Mouse (Mus musculus) CH12.LX (cell line): Measurements from ENCODE around the gene Fibp. TPM values are rescaled to one million over a fixed set of nuclear protein-coding genes. Genes with fewer than 3 reads are reported as not detected.

ENCODE experiments used
- DNase-seq: peaks from one replicate; pipeline ENCODE4 v3.0.0-alpha.2; 2013; ENCODE audit errors: extremely low read depth
- H3K27ac ChIP-seq: 2 replicates; pipeline ENCODE4 v1.5.1; 2012; ENCODE audit warnings: low read depth, mild to moderate bottlenecking, control low read depth, moderate library complexity; ENCODE audit not compliant: insufficient read depth
- H3K27me3 ChIP-seq: replicated peaks from 2 replicates; pipeline ENCODE3; 2012; ENCODE audit warnings: inconsistent platforms
- H3K36me3 ChIP-seq, 2 experiments: replicated peaks in 1 of 2; 2 replicates each; pipeline versions ENCODE3 to v1.6.1; 2012; ENCODE audit warnings: inconsistent platforms in 1 of 2, low read length in 1 of 2, mild to moderate bottlenecking in 1 of 2, mixed read lengths in 1 of 2, moderate library complexity in 1 of 2; ENCODE audit not compliant: control insufficient read depth in 1 of 2, insufficient read depth in 1 of 2
- H3K4me1 ChIP-seq, 2 experiments: 2 replicates each; pipeline ENCODE4 v1.6.1; 2012; ENCODE audit warnings: inconsistent platforms in 1 of 2, moderate library complexity in 1 of 2; ENCODE audit not compliant: insufficient read depth in 2 of 2, control insufficient read depth in 1 of 2
- H3K4me2 ChIP-seq: 2 replicates; pipeline ENCODE4 v1.6.1; 2012; ENCODE audit warnings: low read depth, mild to moderate bottlenecking, control low read depth; ENCODE audit not compliant: poor library complexity, insufficient read depth, severe bottlenecking
- H3K4me3 ChIP-seq, 3 experiments: fragments of 150-350 bp in 1 of 3; sonication (generic) in 1 of 3; replicated peaks in 1 of 3; 2 replicates each; pipeline versions ENCODE3 to v1.5.1; 2011 to 2012; ENCODE audit warnings: low read depth in 2 of 3, low read length in 2 of 3, mild to moderate bottlenecking in 2 of 3, moderate library complexity in 2 of 3, control low read depth in 1 of 3, improper control_type of control experiment in 1 of 3, inconsistent platforms in 1 of 3, mixed read lengths in 1 of 3; ENCODE audit not compliant: poor library complexity in 1 of 3
- H3K79me2 ChIP-seq: replicated peaks from 2 replicates; pipeline ENCODE4 v1.6.1; 2012; ENCODE audit warnings: mild to moderate bottlenecking, moderate library complexity; ENCODE audit not compliant: control insufficient read depth, poor library complexity, insufficient read depth, severe bottlenecking; ENCODE audit errors: extremely low read depth
- H3K9ac ChIP-seq: 2 replicates; pipeline ENCODE4 v1.6.1; 2012; ENCODE audit warnings: low read depth, mild to moderate bottlenecking, control low read depth, moderate library complexity; ENCODE audit not compliant: insufficient read depth
- H3K9me3 ChIP-seq: replicated peaks from 2 replicates; pipeline ENCODE3; 2012; ENCODE audit warnings: low read length, inconsistent platforms, mixed read lengths
- CTCF ChIP-seq, 2 experiments: IDR thresholded peaks in 1 of 2; conservative IDR thresholded peaks in 1 of 2; 2 replicates each; pipeline ENCODE4 v1.5.1; 2011 to 2012; ENCODE audit warnings: low read depth in 2 of 2, low read length in 2 of 2, improper control_type of control experiment in 1 of 2, inconsistent platforms in 1 of 2, mild to moderate bottlenecking in 1 of 2, moderate library complexity in 1 of 2
- GABPA ChIP-seq: IDR thresholded peaks from 2 replicates; pipeline ENCODE4 v1.6.1; 2012; ENCODE audit warnings: low read depth, low read length, improper control_type of control experiment, inconsistent platforms; ENCODE audit not compliant: insufficient replicate concordance
- IRF4 ChIP-seq: IDR thresholded peaks from 2 replicates; pipeline ENCODE4 v1.6.1; 2014; ENCODE audit warnings: low read depth, mild to moderate bottlenecking, inconsistent platforms, low read length, improper control_type of control experiment
- JUND ChIP-seq: conservative IDR thresholded peaks from 2 replicates; pipeline ENCODE4 v1.6.1; 2011; ENCODE audit warnings: low read depth, low read length, improper control_type of control experiment
- KAT2A ChIP-seq: IDR thresholded peaks from 2 replicates; pipeline ENCODE4 v1.6.1; 2012; ENCODE audit warnings: low read length, improper control_type of control experiment, inconsistent platforms; ENCODE audit not compliant: insufficient replicate concordance
- MAZ ChIP-seq: IDR thresholded peaks from 2 replicates; pipeline ENCODE4 v1.6.1; 2012; ENCODE audit warnings: low read depth, mild to moderate bottlenecking, inconsistent platforms, low read length, improper control_type of control experiment, moderate library complexity
- NRF1 ChIP-seq: IDR thresholded peaks from 2 replicates; pipeline ENCODE4 v1.6.1; 2014; ENCODE audit warnings: low read depth, mild to moderate bottlenecking, inconsistent platforms, low read length, improper control_type of control experiment, moderate library complexity
- POLR2A ChIP-seq: IDR thresholded peaks from 2 replicates; pipeline ENCODE4 v1.6.1; 2011; ENCODE audit warnings: low read depth, mild to moderate bottlenecking, improper control_type of control experiment, low read length
- POLR2AphosphoS2 ChIP-seq: IDR thresholded peaks from 2 replicates; pipeline ENCODE4 v1.6.1; 2011; ENCODE audit warnings: low read depth, low read length, improper control_type of control experiment
- SMC3 ChIP-seq: IDR thresholded peaks from 2 replicates; pipeline ENCODE4 v1.6.1; 2011; ENCODE audit warnings: low read depth, low read length, improper control_type of control experiment
- ZNF384 ChIP-seq: IDR thresholded peaks from 2 replicates; pipeline ENCODE4 v1.6.1; 2012; ENCODE audit warnings: low read depth, low read length, improper control_type of control experiment, inconsistent platforms
- dilution Hi-C: fragments of 300-500 bp; cut with MboI; formaldehyde crosslinking; loops from 2 replicates; pipeline ENCODE4 v1.14.3; 2020; ENCODE audit warnings: low sequenced_read_pairs; ENCODE audit not compliant: extremely low pct_unique_long_range_greater_than_20kb, extremely low pct_ligation_motif_present
- in situ Hi-C: fragments of 300-500 bp; cut with MboI; formaldehyde crosslinking; loops from 3 replicates; pipeline ENCODE4 v1.14.3; 2019; ENCODE audit warnings: low sequenced_read_pairs, low pct_ligation_motif_present, low pct_unique_long_range_greater_than_20kb, mixed read lengths
- polyA plus RNA-seq: library from polyadenylated mRNA; unstranded; fragments of >175 nt; gene quantifications from 2 replicates; pipeline ENCODE4 v1.2.1, GENCODE M21; 2012; ENCODE audit warnings: low read depth; ENCODE audit not compliant: insufficient read length
- total RNA-seq, 2 experiments: library from RNA; depleted of rRNA; stranded (reverse); fragments of 300-350 nt in 1 of 2; fragments of >200 nt in 1 of 2; gene quantifications; 2 replicates each; pipeline ENCODE4 v1.2.3; 2012 to 2014

The Fibp gene
- total and polyA plus RNA-seq, 3 experiments = 29.1 to 74.9 (median 37.5) TPM

GRCm38 (mm10) chr19:5495353-5496051 lies 35.1 kb downstream of the Fibp start:
- peaks cover 51 to 70% of the 10 kb centered on the region in 2 experiments for H3K36me3 ChIP-seq
- in situ Hi-C loops = no loop called here
- no peaks in the 10 kb centered on the region for H3K9me3 ChIP-seq
- H3K4me2 ChIP-seq = no peak overlapping the region
- no peaks in the 10 kb centered on the region for H3K27me3 ChIP-seq
- no peak for DNase-seq
- no peak overlapping the region for H3K4me3 ChIP-seq
- peaks cover 24% of the 10 kb centered on the region for H3K79me2 ChIP-seq
- TF ChIP-seq NRF1 = no peak
- TF ChIP-seq POLR2AphosphoS2 = peak; percentile 60
- TF ChIP-seq POLR2A = peak; percentile 23
- no peak overlapping the region for H3K27ac ChIP-seq
- peaks cover 4 to 14% of the 10 kb centered on the region in 2 experiments for H3K4me1 ChIP-seq
- dilution Hi-C loops = no loop called here
- H3K9ac ChIP-seq = no peak overlapping the region

DNA sequence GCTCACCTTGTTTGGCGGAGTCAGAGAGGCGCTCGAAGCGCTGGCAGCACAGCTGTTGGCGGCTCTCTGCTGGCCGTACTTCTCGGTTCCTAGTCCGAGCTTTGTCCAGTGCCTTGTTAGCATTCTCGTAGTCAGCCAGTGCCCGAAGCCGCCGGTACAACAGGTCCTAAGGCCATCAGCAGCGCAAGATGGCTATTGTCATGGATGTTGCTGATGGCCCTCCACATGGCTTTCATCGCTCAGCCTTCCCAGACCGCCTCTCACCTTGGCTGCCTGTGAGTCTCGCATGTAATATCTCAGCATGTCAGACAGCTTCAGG lies 35.6 kb downstream of the Fibp start:
- Histone ChIP-seq H3K27ac (no peak overlapping the region), H3K9me3 (no peaks in the 10 kb centered on the region)
- in situ Hi-C loops = no loop called here
- no peak for TF ChIP-seq JUND
- peak; percentile 36; the same call in 1 of the 2 replicates for TF ChIP-seq POLR2AphosphoS2
- TF ChIP-seq, all 38 proteins: peak for 1
- Histone ChIP-seq H3K36me3 (peaks cover 51 to 73% of the 10 kb centered on the region in 2 experiments), H3K4me2 (no peak overlapping the region), H3K27me3 (no peaks in the 10 kb centered on the region), H3K4me3 (no peak overlapping the region), H3K4me1 (peaks cover 4 to 14% of the 10 kb centered on the region in 2 experiments), H3K9ac (no peak overlapping the region), H3K79me2 (peaks cover 24% of the 10 kb centered on the region)
- dilution Hi-C loops = no loop called here
- no peak for DNase-seq

- DNase-seq = no peak
- Histone ChIP-seq H3K27ac (no peak overlapping the region), H3K36me3 (peaks cover 27 to 59% of the 10 kb centered on the region in 2 experiments), H3K4me3 (no peak overlapping the region), H3K27me3 (no peaks in the 10 kb centered on the region), H3K4me1 (no peaks in the 10 kb centered on the region; a peak in 1 of 4 replicates), H3K79me2 (no peaks in the 10 kb centered on the region), H3K9ac (no peak overlapping the region), H3K4me2 (no peak overlapping the region), H3K9me3 (no peaks in the 10 kb centered on the region)
- dilution Hi-C loops = no loop called here
- in situ Hi-C loops = no loop called here
- TF ChIP-seq CTCF (conservative IDR thresholded peaks at IDR 0.05 in 1 of 2, IDR thresholded peaks at IDR 0.05 in 1 of 2; ENCODE audit: low read depth in 2 of 2, low read length in 2 of 2) (no peak), MAZ (no peak), IRF4 (no peak), SMC3 (no peak), POLR2AphosphoS2 (no peak), ZNF384 (no peak), KAT2A (no peak), POLR2A (no peak), JUND (no peak), NRF1 (no peak), GABPA (no peak)
These were observed 40.0 kb downstream of the Fibp start for GRCm38 (mm10) chr19:5500330-5500875.
